Mouse (Mus musculus): ENCODE measurements around the gene Srrm4.
A peak's percentile ranks its signal among the peaks of the same experiment; 100 is the strongest.

Srrm4 gene

DNA sequence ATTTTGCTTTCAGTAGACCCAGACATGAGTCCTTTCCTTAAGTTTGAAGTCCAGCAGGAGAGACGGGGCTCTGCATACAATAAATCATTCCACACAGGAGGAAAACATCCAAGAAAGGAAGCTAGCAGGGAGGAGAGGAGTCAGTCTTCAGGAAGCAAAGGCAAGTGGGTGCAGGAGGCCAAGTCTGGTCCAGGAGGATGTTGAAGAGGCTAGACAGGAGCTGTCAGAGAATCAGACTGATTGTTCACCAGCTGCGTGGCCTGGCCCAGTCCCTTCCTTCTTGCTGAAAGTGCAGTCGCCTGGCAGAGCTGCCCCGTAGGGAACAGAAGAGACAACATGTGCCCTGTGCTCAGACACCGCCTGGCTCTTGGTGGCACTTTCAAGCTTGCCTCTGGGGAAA, 100.8 kb downstream of the Srrm4 start:
- DNase-seq (ENCODE audit: low read depth, low spot score), result no peak

DNA sequence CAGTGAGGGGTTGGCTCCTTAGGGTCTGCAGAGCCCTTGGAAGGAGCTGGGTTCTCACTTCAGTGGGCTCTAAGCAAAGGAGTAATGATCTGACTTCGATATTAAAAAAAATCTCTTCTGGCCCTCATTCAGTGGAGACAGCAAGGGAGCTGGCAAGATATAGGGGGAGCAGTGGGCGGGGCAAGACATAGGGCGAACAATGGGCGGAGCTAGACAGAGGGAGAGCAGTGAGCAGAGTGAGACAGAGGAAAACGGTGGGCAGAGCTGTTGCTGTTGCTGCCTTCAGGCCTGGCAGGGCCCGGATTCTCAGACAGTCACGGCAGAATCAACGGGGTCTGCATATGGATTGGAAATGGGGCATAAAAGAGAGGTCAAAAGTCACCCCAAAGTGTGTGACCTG, 102.0 kb downstream of the Srrm4 start:
- no peak for DNase-seq (ENCODE audit: low read depth, low spot score)

DNA sequence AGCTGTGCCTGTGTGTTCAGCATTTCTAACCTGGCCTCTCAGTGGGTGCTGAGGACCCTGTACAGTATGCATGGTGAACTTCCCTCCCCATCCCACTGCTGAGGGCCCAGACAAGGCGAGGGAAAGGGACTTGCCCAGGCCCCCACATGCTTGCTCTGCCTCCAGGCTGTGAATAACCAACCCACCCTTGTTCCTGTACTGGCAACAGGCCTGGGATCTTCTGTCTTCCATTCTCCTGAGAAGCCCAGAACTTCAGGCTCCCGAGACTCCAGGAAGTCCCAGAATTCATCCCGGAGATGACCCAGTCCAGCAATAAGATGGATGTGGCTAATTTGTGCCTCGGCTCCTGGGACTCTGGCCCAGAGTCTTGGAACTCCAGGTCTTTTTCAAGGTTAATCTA, 105.5 kb downstream of the Srrm4 start:
- no peak for DNase-seq (ENCODE audit: low read depth, low spot score)

DNA sequence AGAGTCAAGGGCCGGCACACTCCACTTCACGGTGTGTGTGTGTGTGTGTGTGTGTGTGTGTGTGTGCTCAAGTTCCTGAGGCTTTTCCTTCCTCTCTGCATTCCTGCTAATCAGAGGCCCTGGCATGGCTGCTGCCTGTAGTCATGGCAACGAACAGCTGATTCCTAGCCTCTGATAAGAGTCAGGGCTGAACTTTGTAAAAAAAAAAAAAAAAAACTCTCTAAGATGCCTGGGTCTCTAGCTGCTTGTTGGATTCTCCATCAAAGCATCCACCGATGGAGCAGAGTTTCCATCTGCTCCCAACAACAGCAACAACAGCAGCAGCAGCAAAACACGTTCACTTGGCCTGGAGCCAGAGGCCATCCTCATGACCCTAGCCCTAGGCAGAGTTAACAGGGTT, 106.5 kb downstream of the Srrm4 start:
- peak; percentile 69 for DNase-seq (ENCODE audit: low read depth, low spot score)

DNA sequence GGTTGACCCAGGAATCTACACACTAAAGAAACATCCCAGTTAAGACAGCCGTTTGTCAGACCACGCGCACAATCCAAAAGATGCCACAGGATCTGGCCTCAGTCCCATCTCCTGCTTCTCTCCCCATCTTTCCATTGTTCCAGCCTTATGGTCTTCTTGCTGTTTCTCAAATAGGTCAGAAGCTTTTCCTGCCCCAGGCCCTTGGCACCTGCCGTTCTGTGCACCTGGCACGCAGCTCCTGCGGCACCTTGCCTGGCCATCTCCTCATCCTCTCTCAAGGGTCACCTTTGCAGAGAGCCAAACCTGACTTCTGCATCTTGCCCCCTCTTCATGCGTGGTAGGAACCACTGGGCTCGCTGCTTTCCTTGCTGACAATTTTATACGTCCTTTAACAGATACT, 107.4 kb downstream of the Srrm4 start:
- DNase-seq (ENCODE audit: low read depth, low spot score), result no peak

DNA sequence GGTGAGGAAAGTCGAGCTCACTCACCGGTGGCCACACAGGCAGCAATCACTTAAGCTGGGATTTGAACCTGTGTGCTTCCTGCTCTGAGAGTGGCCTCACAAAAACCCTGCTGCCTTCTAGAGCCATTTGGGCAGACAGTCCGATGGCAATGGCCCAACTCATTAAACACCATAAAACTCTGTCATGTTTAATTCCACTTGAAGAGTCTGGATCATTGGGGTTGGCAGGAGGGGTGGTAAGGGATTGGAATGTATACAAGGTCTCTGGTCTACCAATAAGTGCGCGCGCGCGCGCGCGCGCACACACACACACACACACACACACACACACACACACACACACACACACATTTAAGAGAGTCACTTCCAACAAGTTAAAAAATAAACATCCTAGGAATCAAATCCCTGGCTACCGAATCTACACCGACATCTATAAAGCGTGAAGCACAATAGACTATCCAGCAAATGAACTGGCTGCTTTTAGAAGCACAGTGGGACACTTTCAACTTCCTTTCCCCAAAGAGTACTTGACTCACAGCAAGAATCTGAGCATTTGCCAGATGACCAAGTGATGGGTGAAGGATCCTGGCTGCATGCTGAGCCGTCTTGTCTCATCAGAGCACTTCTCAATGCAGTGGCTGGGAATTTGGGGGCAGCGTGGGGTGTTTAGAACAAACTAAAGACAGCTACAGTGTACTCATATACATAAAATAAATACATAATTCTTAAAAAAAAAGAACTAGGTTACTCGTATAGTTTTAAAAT, 112.8 kb downstream of the Srrm4 start:
- no peak for DNase-seq (ENCODE audit: low read depth, low spot score)

DNA sequence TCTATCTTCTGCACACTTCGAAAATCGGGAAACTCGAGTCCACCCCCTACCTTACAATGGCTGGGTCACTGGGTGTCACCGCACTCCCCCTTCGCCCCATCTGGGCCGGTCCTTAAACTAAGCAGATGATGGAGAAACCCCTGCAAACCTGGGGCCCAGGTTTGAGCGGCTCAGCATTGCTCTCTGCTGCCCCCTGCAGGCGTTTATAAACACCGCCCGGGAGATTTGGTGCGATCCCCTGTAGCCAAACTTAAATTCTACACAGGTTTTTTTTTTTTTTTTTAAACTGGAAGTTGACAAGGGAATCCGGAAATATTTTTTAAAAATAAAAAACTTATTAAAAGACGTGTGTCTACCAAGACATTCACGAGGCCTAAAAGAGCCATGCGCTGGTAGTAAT, 115.6 kb downstream of the Srrm4 start:
- DNase-seq (ENCODE audit: low read depth, low spot score), result peak; percentile 68

DNA sequence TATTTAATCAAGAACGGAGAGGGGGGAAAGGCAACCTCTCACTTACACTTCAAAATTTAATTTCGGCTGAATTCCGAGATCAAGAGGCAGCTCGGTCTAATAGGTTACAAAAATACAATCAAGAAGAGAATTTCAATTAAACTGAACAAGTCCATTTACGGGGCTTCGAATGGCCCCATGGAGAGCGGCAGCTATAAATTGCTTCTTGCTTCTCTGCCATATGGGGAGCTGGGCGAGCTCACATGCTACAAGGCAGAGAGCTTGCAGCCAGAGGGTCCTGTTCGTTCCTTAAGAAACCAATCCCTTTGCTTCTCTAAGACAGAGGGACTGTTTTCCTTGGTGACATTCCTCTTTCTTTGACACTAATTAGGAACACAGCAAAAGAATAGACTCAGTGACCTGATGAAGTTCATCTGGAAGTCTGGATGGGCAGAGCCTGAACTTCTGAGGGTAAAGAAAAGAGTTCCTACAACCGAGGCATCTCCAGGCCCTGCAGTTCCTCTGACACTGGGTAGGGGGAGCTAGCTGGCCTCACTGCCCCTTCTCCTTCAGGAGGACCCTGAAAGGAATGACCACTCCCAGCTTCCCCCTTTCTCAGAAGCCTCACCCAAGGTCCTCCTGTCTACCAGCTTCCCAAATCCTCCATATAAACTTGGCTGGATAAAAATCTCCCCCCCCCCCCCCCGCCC, 130.1 kb downstream of the Srrm4 start:
- DNase-seq (ENCODE audit: low read depth, low spot score), result peak; percentile 25

DNA sequence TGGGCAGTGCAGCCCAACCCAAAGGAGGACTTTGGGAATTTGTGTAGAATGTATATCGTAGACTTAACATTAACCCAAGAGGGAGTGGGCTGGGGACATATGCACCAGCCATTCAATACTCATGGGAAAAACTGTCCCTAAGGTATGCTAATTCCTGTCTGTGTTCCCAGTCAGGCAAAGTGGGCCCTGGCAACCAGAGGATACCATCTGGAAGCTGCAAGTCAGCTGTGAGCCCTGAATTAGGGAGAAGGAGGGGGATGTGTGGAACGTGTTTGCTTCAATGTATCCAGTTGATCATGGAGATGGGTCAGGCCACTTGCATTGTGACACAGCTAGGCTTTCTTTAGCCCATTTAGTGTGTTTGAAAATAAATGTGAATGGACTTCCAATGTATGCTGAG, 131.6 kb downstream of the Srrm4 start:
- DNase-seq (ENCODE audit: low read depth, low spot score), result no peak

DNA sequence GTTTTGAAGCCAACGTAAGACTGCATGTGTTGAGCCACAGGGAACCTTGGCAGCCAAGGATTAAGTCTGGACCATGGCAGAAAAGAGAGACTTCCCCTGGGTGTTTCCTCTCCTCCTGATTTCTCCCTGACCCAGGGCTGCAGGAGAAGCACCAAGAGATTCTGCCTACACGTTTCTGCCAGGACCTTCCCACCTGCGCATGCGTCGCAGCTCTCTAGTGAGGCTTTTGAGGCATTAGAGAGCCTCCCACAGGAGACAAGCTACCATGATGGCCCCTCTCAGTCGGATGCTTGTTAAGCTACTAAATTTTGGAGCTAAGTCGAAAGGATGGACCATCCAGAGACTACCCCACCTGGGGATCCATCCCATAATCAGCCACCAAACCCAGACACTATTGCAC, 133.8 kb downstream of the Srrm4 start:
- no peak for DNase-seq (ENCODE audit: low read depth, low spot score)

DNA sequence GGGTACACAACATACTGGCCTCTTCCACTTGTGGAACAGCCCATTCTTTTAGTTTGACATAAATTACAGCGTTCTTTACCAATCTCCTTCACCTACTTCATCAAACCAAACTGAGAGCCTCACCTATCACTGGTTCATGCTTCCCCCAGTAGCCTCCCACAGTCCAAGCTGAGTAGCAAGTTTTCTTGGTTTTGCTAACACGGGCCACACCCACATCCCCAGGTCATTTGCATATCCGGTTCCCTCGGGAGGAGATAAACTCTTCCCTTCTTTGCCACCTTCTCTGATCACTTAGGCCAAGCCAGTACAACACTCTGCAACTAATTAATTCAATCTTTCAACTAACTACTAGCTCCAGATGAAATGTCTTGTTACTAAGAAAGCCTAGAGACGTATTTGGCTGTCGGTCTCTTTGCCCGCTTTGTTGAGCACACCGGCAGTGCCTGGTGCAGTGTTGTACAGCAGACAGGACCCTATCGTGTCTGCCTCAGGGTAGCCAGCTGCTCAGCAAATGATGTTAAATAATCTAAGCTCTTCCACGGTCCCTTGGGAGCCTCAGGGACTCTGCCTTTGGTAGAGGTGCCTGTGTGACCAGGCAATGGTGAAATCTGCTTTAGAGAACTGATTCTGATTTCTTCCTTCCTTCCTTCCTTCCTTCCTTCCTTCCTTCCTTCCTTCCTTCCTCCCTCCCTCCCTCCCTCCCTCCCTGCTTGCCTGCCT, 134.7 kb downstream of the Srrm4 start:
- peak; percentile 39 for DNase-seq (ENCODE audit: low read depth, low spot score)

DNA sequence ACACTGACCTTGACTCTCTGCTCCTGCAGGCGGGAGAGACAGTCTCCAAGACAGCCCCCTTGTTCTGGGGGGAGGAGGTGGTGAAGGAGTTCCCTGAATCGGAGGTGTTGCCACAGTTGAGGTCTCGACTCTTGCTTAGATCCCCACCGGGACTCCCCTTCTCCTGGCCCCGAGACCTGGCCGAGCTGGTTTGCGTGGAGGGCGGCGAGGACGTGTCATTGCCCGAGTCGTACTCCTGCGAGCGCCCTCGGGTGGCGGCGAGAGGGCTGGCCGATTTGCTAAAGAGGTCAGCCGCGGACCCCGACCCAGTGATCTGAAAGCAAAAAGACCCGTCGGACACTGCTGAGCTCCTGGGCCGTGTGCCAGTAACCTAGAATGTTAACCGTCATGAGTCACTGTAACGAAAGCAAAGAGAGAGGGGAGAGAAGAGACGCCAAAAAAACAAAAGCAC, 138.2 kb downstream of the Srrm4 start:
- DNase-seq (ENCODE audit: low read depth, low spot score), result peak; percentile 51

DNA sequence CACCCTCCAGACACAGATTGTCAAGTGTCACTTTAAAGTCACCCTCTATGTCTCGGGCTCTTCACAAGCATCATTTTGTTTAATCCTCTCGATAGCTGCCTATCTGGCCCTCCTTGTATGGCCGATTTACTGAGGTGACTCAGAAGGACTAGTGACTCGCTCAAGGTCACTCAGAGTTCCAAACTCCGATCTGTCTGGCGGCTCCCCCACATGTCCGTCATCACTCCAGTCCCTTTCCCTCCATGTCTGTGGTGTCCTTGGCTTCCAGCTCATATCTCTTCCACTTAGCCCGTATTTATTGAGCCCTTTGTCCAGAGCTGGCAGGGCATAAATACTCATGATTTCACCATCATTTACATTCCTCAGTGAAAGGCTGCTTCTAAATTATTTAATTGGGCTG, 140.7 kb downstream of the Srrm4 start:
- no peak for DNase-seq (ENCODE audit: low read depth, low spot score)

DNA sequence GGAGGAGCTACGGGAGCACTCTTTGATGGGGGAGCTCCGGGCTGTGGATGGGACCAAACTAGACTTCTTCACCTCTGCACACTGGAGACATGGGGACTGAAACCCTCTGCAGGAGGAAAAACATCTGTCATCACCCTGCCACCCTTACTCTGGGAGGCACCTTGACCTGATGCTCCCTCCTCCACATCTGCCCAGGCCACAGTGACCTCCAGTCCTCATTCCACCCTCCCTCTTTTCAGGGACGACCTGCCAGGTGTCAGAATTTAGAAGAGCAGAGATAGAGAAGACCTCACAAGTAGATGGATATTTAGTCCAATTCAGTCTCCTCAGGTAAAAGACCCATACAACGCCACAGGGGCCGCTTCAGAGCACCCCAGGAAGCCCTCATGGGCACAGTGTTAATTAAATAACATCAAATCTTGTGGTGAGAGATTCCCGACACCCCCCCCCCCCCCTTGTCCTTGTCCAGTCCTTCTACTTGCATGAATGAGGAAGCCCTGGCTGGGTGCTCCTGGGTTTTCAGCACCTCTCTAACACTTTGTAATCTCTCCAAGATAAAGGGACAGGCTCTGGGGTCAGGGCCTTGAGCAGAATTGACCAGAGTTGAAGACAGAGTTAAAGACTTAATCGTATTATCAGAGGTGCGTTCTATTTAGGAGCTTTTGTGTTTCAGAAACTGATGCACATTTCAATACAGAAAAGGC, 141.9 kb downstream of the Srrm4 start:
- no peak for DNase-seq (ENCODE audit: low read depth, low spot score)

DNA sequence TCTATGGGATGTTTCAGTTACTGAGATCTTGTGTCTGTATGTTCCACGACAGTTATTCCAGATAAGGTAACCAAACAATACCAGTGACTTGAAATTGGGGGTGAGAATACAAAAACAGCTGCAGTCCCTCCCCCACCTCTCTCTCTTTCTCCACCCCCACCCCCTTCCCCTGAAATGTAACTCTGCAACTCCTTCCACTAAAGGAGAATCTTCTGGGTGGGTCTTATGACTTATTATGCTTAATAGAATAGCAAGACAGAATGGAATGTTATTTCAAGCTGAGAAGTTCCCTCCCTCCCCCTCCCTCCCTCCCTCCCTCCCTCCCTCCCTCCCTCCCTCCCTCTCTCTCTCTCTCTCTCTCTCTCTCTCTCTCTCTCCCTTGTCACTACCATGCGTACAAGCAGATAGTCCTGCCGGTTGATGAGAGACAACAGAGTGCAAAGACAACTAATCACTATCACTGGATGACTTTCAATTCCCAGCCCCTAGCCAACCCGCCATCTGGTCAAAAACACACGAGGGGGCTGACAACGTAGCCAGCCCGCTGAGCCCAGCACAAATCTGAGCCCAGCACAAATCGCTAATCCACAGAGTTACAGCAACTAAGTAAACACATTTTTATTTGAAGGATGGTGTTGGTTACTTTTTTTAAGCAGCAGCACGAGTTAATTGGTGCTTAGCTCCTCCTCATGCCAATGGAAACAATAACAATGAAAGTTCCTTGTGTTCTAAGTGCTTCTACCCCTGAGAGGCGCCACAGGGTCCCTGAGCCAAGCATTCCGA, 143.0 kb downstream of the Srrm4 start:
- no peak for DNase-seq (ENCODE audit: low read depth, low spot score)

DNA sequence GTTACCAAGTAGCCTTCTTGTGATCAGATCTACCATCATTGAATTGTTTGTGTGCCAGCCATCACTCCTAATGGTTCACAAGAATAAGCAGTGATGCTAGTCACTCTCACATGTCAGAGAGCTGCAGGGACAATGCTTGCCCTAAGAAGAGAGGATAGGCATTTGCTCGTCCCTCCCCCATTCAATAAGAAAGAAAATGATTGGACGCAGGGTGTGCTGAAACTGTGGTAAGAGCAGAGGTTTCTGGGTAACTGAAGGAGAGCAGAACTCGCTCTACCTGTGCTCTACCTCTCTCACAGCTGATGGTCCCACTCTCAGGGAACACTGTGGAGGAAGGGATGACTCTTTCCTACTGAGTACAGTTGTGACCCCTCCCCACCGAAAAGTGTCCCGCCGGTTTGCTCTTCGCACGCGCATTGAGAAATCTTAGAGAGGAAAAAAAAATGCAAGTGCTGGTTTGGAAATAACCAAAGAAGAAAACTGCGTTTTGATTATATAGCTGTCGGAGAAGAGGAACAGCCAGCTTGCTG, 143.7 kb downstream of the Srrm4 start:
- DNase-seq (ENCODE audit: low read depth, low spot score), result no peak

DNA sequence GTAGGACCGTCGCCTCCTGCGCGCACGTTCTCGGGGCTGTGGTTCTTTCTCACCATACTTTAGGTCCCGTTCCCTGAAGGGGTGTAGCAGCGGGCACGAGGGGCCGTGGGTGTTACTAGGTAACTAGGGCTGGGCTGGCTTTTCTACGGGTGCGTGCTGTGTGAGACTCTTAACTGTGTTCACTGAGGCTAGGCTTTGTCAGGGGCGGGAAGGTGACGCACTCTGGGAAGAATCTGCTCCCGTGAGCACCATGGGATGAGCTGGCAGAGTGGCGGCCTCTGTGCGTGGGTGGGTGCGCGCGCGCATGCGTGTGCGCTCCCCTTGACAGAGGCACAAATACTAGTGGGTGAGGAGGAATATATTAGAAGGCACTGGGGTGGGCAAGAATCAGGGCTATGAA, 145.1 kb downstream of the Srrm4 start:
- DNase-seq (ENCODE audit: low read depth, low spot score), result no peak

DNA sequence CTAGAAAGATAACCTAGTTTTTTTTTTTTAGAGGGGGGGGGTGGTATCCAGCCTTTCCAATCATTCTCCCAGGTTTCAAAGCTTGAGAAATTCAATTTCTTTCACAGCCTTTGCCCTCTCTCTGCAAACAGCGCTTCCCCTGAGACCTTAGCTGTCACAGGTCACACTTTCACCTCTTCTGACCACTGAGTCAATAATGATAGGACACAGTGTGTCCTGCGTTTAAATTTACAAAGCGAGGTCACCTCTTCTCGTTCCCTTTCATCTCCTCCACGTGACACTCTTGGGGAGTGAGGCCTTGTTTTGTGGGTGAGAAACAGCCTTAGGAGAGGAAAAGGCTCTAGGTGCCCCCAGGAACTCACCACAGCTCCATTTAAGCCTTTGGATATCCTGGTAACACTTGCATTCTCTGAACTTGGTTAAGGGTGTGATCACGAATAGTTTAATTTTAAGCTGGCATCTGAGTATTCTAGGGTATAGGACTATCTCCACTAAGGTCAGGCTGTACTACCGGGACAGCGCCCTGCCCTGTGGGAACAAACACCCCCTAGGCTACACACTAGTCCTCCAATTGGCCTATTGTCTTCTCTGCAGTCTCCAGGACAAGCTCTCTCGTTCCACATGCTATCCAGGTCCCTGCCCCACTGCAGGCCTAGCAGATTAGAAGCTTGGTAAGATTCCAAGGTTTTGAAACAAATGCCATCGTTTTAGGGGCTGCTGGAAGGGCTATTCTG, 145.8 kb downstream of the Srrm4 start:
- DNase-seq (ENCODE audit: low read depth, low spot score), result no peak

DNA sequence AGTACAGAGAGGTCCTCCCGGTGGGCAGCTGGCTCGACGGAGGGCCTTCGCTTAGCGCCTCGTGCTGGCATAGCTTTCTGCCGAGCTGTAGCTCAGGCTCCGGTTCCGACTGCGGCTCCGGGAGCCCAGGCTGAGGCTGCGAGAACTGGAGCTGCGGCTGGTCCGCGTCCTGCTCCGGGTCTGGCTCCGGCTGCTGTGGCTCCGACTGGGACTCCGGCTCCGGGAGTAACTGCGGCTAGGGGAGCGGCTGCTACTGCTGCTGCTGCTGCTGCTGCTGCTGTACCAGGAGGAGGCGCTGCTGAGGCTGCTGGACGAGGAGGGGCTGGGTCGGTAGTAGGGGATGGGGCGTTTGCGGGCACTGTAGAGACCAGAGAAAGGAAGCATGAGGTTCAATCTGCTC, 147.1 kb downstream of the Srrm4 start:
- DNase-seq (ENCODE audit: low read depth, low spot score), result no peak

DNA sequence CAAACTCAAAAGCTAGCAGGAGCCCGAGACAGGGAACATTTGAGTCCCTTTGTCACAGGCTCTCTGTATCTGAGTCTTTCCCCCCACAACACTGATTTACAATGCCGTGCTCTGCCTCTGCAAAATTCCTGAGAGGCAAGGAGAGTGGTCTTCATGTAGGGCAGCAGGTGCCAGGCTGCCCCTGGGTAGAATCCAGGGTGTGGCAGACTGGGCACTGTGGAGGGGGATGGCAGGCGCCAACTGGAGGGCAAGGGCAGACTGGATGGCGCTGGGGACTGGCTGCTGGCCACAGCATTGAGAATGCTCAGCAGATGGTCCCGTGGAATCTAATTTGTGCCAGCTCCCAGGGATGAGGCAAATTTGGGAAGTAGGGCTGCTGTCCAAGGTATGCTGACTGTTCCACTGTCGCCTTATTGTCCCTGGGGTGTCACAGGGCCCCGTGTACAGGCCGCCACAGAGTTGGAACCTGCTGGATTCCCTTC, 148.1 kb downstream of the Srrm4 start:
- DNase-seq (ENCODE audit: low read depth, low spot score), result no peak
